Mouse (Mus musculus): ENCODE data around the gene Zranb2. TPM values are rescaled to one million over a fixed set of nuclear protein-coding genes. Genes with fewer than 3 reads are reported as not detected.

Gene Zranb2
- total RNA-seq, 1 experiment from 2014 or later = 261 TPM

- no peak for ATAC-seq (replicated peaks; ENCODE audit: low read depth, poor library complexity, severe bottlenecking)
Measured at GRCm38 (mm10) chr3:157576862-157577261, 42.9 kb downstream of the Zranb2 start.

DNA sequence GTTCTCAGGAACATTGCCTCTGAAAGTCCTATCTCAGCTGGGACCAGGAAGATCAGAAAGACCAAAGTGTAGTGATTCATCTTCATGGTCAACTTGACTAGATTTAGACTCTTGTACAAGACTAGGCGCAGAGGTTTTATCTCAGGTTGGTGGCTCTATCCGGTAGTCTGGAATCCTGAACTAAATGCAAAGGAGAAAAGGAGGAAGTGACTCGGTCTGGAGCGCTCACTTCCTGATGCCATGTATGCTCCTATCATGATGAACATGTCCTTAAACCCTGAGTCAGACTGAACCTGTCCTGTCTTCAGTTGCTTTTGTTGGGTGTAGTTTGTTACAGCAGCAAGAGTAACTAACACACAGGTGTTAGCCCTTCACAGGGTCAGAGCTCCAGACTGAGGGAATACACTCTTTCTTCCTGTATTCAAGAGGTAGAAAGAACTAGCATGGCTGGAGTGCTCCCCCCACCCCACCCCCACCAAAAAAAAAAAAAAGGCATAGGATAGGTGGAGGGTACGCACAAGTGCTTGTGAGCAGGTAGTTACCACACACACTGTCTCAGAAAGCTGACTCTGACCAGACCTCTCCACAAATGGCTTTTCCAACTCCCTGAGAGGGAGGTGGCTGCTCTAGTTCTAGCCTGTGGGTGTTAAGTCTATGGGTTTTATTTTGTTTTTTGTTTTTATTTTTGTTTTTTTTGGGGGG is 44.7 kb downstream of the Zranb2 start:
- ATAC-seq (replicated peaks; ENCODE audit: low read depth, poor library complexity, severe bottlenecking) = peak; percentile 23

GRCm38 (mm10) chr3:157579376-157579775 is 45.4 kb downstream of the Zranb2 start:
- ATAC-seq (replicated peaks; ENCODE audit: low read depth, poor library complexity, severe bottlenecking) = no peak

DNA sequence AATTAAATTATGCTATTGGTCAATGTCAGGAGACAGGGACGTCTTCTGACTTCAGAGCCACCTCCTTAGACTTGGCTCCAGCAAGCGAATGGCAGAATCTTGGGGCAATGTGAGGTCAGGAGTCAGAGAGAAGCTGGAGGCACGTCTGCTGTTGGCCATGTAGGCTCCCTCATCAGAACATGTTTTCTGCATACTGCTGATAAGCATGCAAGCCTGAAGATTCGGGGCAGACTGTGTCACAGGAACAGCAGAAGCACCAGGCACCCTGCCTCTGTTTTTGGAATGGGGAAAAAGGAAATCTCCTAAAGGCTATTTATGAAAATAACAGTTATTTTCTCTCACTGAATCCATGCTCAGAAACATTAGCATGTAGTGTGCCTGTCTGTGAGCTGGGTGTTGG is 46.3 kb downstream of the Zranb2 start:
- ATAC-seq (replicated peaks; ENCODE audit: low read depth, poor library complexity, severe bottlenecking) = peak; percentile 26; the same call in 1 of the 2 replicates

DNA sequence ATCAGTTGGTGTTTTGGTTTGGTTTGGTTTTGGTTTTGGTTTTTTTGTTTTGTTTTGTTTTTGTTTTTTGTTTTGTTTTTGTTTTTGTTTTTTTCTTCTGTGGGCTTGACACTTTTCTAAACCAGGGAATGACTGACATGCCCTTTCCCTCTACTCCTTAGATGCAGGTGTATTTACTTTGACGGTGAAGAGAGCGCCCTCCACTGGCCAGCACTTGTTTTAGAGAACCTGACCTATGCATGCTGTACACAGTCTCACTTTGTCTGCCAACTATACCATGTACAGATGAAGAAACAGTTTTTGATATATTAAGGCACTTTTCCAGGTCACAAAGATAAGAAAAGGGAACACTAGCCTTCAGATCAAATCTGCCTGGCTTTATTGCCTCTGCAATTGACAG is 47.8 kb downstream of the Zranb2 start:
- ATAC-seq (replicated peaks; ENCODE audit: low read depth, poor library complexity, severe bottlenecking) = no peak

DNA sequence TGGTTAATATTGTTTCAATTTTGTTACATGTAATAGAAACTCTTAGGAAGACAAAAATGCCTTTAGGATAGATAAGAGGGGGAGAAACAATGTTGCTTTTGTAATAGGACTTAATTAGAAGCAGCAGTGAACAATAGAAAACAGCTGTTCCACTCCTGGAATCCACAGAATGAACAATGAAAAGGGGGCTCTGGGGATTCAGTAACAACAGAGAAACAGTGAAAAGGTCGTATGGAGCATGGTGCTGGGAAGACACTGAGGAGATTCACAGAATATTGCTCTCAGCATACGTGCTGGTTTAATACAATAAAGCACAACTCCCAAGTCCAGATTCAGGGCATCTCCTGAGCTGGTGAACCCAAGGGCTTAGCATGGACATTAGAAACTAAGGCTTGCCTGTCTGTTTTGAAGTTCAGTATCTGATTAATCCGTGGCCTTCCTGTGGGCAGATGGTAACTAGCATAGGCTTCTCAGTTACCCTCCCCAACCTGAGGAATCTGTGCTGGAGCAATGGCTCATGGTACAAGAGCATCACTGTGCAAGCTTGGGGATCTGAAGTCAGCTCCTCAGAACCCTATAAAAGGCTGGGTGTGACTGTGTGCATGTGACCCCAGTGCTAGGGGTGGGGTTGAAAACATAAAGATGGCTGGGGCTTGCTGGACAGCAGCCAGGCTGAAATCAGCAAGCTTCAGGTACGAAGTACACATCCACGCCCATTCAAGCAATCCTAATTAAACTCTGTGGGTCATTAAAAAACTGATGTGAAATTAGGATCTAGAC is 48.9 kb downstream of the Zranb2 start:
- no peak for ATAC-seq (replicated peaks; ENCODE audit: low read depth, poor library complexity, severe bottlenecking)

DNA sequence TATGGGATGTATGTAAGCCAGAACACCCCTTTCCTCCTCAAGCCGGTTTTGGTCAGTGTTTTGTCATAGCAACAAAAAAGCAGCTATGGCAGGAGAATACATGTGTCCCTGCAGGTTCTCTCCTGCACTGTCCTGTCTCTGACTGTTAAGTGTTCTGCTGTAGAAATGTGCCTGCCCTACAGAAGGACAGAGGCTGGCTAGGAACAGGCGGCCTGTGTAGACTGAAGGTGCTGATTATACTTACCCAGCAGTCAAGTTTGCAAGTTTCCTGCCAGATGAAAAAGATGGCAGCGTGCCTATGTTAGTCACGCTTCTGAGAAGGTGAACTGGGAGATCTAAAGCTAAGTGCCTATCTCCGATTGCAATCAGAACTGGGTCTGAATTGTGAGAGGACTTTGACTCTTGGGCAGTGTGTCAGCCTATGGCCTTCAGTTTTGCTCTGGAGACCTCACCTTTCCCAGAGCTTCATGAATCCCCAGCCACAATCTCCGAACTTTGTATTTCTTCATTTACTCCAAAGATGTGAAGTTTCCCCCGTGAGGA is 63.9 kb downstream of the Zranb2 start:
- ATAC-seq (replicated peaks; ENCODE audit: low read depth, poor library complexity, severe bottlenecking) = no peak

Other genes starting within 250 kb of the Zranb2 start
- 23.3 and 25.3 TPM in 2 replicates for gene Ptger3, start 32.7 kb downstream of the Zranb2 start, total RNA-seq (2017)

Data from common myeloid progenitor, adult 5-6 weeks (primary cell).